Mouse (Mus musculus) adrenal gland, adult (tissue): Measurements from ENCODE around the gene Acsm2.
"Not testable (repeated sequence)": the region's sequence is repeated elsewhere in the genome, so short reads cannot be mapped to it uniquely, and the experiment has no call there.

ENCODE experiments used
- DNase-seq, 2 experiments: peaks; one replicate each; pipeline ENCODE4 v3.0.0; 2022 to 2023; ENCODE audit warnings: low spot score in 1 of 2; ENCODE audit not compliant: inconsistent age in 2 of 2

Gene Acsm2

DNA sequence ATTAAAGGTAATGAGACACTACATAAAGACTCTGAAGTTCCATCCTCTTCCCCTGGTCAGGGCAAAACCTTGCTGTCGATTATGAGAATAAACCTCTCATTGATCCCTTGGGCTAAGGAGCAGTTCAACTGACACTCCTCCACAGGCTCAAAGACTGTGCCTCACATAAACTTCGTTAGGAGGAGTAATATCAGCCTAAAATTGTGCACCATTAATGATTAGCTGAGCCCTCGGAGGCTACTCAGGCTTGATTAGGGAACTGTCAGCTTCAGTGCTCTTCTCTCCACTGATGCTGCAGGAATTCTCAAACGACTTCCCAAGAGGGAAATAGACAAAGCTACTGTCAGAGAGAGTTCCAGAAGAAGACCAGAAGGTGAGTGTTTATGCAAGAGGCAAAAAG, 7.3 kb downstream of the Acsm2 start:
- no peak for DNase-seq

DNA sequence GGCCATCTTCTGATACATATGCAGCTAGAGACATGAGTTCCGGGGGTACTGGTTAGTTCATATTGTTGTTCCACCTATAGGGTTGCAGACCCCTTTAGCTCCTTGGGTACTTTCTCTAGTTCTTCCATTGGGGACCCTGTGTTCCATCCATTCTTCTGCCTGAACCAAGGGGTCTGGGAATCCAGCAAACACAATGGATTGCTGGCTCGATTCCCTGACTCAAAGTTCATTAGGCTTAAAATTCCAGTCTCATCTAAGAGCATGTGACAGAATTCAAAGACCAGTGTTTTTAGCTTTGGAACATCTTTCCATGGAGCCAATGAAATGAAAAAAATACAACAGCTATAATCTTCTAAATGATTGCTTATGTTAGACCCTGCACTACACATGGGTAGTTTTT, 8.3 kb downstream of the Acsm2 start:
- DNase-seq, result not testable (repeated sequence)

DNA sequence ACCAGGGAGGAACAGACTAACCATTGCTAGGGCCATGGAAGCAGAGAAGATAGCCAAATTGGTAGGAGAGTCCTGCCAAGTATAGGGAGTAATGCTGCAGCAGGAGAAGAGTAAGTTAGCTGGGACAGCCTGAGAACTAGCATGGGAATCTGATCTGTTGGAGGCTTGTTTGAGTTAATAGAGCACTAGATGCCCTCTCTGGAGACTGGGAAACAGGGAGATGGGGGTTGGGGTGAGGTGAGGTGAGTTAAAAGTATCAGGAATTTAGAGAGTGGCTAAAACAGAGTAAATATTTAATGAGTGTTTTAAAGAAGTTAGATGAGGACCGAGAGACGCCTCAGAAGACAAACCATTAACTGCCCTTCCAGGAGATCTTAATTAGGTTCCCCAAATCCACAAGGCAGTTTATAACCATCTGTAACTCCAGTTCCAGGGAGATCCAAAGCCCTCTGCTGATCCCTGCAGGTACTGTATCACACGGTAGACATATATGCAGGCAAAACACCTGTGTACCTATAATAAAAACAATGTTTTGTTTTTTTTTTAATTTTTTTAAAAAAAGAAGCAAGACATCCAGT, 40.5 kb downstream of the Acsm2 start:
- no peak for DNase-seq

DNA sequence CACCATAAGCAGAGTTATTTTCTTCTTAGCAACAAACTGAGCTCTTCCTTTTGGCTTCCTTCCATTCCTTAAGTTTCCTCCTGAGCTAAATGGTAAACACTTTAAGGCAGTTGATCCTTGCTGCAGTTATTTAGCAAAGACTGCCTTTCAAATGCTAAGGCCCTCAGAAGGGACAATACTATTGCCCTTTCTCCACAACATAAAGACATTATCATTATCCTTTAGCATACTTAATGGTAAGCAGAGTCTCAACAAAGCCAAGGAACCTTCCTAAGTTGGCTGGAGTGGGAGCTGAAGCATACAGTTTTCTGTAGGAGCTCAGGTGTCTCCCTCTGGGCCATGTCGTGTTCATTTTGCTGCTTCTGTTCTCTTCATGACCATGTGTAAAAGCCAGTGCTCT, 41.2 kb downstream of the Acsm2 start:
- no peak for DNase-seq

DNA sequence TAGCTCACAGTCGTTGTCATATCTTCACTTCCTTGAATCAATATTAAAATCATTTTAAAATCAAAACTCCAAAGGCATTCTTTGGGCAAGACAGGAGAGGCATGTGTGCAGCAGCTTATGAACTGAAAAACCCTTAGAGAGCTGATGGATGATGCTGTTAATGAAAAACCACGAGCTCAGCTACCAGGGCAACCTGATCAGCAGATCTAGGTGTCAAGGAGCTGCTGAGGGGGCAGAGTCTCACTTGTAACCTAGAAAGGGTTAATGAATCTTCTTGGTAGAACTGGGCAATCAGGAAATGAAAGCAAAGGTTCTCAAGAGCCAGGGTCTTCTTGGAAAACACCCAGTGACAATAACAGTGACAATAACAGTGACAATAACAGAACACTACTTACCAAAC, 42.4 kb downstream of the Acsm2 start:
- no peak for DNase-seq

DNA sequence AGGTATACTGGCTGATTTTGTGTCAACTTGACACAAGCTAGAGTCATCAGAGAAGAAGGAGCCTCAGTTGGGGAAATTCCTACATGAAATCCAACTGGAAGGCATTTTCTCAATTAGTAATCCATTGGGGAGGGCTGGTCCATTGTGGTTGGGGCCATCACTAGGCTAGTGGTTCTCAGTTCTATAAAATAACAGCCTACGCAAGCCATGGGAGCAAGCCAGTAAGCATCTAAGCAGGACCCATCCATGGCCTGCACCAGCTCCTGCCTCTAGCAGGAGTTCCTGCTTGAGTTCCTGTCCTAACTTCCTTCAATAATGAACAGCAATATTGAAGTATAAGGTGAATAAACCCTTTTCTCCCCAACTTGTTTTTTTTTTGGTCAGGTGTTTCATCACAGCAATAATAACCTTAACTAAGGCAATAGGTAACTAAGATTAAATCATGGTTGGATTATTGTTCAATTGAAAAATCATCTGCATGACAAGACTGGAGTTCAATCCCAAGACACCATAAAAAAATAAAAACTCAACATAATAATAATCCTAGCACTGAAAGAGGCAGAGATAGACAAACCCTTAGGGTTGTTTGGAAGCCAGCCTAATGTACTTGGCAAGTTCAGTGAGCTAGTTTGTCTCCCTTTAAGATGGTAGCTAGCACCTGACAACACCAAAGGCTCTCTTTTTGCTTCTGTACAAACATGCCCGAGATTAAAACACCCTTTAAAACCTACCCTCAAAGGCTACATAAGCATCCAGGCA, 47.2 kb downstream of the Acsm2 start:
- no peak for DNase-seq

DNA sequence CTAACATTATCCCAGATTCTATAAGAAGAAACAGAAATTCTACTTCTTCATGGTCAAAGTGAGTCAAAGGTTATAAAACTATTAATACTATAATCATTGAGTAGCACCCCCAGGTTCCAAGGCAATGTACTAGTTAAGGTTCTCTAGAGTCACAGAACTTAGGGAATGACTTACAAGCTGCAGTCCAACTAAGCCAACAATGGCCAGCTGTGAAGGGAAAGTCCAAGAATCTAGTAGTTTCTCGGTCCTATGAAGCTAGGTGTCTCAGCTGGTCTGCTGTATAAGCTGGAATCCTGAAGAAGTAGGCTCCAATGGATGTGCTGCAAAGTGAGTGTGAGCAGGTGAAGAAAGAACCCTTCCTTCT, 47.8 kb downstream of the Acsm2 start:
- no peak for DNase-seq

DNA sequence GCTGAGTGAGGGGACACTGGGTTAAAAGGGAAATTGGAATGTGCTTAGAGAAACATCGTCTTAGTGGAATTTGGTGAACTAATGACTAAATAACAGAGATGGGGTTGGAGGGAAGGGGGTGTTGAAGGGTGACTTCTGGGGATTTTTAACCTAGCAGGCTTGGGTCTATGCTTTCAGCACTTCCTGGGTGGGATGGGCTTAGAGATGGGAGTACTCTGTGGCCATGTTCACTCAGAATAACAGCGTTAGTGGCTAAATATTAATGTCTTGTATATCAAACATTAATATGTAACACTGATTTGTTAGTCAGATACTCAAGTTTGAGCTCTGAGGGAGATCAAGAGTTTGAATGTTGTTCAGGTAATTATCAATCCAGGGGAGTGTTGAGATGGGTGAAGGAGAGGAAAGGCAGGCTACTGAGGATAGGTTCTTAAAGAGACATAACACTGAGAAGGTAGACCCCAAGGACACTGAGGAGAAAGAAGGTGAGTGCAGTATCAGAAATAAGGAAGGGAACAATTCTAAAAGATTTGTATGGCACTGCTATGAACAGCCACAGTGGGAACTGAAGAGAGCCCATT, 50.9 kb downstream of the Acsm2 start:
- no peak for DNase-seq

DNA sequence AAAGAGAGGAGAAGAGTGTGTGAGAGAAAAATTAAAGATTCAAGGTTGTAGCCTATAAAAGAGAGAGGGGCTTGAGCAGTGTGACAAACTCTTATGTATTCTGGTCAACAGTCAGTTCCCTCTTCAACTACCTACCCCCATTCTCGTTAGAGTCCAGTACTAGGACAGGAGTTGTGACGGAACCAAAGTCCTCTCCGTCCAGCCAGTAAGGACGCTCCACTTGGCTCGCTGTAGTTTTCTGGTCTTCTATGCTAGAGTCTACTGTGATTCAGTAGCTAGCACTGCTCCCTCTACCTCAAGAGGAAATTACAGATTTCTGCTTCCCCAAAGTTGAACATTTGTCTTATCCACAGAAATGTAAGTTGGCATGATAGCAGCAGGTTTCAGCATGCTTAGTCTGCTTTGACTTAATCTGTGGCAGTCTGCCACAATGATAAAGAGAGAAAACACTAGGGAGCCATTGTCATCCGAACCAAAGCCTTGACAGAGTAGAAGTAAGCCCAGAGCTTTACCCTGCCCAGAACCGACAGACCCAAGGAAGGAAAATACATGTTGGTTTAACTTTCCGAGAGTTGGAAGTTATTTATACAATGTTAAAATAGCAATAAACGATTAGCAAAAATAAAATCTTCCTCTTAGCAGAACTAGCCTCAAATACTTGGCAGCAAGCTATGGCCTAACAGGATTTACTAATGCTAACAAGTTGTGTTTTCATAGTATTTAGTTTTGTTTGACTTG, 52.0 kb downstream of the Acsm2 start:
- no peak for DNase-seq

DNA sequence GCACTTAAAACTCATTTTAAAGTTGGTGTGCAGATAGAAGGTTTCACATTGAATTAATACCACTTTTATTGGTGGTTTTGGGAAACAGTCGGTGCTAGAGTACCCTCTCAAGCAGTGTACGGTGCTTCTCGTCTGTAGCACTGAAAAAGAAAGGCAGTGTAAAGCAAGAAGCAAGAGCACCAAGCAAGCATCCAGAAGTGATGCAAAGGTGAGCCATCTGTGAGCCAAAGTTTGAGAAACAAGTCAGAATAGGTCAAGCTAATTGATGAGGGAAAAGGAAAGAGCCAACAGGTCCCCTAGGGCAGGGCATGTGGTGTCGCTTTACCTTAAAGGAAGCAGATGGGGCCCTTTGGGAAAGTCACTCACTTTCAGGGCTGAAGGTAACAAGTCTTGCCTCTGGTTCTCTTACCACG, 52.5 kb downstream of the Acsm2 start, which contains the start of gene Acsm1:
Acsm1 (plus strand) TSS at position 363 of the 413 bp plus-strand sequence.
- DNase-seq, result no peak

DNA sequence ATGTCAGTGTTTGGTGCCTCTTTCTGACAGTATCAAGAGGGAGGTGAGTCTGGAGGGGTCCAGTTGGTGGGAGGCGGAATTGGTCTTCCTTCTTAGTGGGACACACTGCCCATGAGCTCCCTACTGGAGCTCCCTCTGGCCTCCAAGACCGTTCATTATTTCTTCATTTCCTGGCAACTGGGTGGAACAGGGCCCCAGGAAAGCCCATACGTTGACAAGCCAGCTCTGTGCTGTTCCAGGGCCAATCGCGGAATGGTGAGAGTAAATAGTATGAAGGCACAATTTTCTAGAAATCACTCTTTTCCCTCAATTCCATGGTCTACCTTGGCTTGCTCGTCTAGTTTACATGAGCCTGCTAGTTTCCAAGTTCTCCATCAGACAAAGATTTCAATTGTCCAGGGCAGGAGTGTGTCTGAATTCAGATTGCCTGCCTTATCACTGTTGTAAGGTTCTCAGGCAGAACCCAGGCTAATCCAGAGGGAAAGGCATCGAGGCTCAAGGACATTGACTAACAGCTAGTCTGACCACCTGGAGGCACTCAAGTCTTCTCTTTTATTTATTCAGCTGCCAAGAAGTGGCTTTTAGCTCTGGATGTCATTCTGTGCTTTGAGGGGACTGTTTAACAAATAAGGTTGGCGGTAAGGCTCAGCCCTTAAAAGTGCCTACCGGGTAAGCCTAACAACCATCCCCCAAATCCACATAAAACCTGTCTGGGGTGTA, 53.8 kb downstream of the Acsm2 start:
- no peak for DNase-seq

DNA sequence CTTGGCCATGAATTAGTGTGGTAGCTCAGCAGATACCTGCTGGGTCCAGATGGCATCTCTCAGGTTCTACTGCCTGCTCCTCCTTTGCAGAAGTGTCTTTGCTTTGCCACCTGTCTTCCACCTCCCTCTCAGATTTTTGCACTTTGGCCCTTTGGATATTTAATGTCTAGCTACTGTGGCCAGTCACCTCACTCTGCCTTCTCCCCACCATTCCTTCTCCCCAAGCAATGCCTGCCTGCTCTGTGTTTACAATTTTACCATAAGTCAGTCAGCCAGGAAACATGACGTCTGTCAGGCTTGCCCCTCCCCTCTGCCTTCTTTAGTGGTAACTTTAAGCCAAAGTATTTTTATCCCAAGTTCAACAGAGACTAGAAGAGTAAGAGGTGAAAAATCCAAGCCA, 62.4 kb downstream of the Acsm2 start:
- DNase-seq, result no peak

DNA sequence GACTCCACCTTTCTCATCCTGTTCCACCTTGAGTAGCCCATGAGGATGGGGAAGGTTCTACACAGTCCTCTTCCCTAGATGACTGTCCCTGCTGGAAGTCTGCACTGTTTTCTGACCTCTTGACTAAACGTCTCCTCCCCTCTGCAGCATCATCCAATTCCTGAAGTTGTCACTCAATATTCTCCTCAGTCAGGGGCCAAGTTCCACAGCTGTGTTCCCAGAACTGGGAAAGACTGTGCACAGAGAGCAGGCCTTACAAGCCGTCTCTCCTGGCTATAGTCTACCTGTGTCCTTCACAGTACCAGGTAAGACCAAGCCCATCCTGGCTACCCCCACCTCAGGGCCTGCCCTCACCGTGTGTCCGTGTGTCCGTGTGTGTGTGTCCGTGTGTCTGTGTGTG, 63.5 kb downstream of the Acsm2 start:
- DNase-seq, result no peak

DNA sequence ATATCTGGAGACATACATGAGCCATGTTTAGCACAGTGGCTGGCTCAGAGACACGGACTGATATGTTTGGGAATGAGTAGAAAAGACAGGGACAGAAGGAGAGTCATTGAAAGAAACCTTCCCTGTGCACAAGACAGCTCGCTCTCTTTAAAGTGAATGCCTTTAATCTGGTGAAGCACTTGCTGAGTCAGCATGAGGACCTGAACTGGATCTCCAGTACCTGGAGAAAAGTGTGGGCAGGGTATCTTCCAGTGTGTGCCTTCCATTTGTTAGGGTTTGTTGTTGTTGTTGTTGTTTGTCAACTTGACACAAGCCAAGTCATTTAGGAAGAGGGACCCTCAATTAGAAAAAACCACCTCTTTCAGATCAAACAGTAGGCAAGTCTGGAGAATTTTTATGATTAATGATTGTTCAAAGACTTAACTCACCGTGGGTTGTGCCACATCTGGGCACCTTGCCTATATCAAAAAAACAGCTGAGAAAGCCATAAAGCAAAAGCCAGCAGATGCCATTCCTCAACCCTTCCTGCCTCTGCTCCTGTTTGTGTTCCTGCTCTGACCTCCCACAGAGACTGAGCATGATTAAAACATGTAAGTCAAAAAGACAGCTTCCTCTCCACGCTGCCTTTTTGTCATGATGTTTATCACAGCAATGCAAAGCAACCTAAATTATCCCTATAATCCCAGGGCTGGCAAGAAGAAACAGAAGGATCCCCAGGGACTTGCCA, 64.2 kb downstream of the Acsm2 start:
- DNase-seq, result no peak

DNA sequence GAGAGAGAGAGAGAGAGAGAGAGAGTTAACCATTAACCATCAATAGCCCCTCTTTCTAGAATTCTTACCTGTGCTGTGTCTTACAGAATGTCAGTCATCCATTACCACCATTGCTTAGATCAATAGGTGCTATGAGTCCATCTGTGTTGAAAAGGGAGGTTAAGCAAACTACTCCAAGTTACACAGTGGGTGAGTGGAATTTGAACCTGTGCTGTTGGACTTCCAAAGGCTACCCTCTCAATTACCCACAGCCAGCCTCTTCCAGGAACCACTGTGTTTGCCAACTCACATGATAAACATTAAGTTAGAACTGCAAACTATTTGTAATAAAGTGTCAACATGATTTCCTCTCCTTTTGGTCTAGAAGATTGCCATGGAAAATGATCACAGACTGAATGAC, 66.0 kb downstream of the Acsm2 start:
- DNase-seq, result no peak

DNA sequence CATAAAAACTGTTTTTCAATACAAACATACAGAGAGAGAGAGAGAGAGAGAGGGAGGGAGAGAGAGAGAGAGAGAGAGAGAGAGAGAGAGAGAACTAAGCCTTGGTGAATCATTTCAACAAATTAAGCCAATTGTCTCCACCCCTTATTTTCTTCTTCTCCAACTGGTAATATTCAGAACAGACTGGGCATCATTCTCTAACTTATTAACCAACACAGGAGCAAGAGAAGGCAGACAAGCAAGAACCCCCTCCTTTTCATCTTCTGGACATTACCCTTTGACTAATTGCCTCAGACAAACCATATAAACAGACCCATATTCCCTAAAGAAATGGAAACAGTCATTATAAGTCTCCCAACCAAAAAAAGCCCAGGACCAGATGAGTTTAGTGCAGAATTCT, 84.6 kb downstream of the Acsm2 start:
- DNase-seq, result no peak

DNA sequence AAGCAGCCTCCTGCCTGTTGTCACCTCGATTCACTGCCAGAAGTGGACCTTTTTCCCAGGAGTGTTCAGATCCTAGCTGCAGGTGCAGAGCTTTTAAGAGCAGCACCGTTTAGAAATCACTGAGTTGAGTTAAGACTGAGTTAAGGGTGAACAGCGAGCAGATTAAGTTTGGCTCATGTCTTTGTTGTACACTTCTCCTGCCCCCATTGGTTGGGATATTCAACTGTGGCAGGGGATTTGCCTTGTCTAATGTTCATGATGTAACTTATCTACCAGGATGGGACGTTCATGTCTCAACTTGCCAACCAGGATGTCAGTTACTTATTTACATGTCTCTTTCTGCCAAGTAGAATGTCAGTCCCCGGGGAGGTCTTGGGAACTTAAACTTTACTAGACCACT, 88.2 kb downstream of the Acsm2 start:
- no peak for DNase-seq
